Mouse (Mus musculus): ENCODE data around the gene Trmt10a. TPM values are rescaled to one million over a fixed set of nuclear protein-coding genes. Genes with fewer than 3 reads are reported as not detected.

The Trmt10a gene
- polyA plus RNA-seq, 1 experiment from 2014 or later, result 13.1 TPM

- no peak for ATAC-seq (replicated peaks; ENCODE audit: low FRiP score)
- Histone ChIP-seq H3K27me3 (replicated peaks; ENCODE audit: control insufficient read depth, insufficient read depth, low read length) (no peaks in the 10 kb centered on the region), H3K9ac (ENCODE audit: low read depth, low read length) (no peak overlapping the region; the same call in 1 of the 2 replicates), H3K9me3 (ENCODE audit: control insufficient read depth, low read length) (no peaks in the 10 kb centered on the region), H3K4me2 (peak overlapping the region; percentile 80), H3K4me3 (ENCODE audit: low read depth, low read length) (peak overlapping the region; percentile 20; the same call in 1 of the 2 replicates), H3K36me3 (ENCODE audit: control insufficient read depth, insufficient read depth, low read length) (no peaks in the 10 kb centered on the region), H3K27ac (ENCODE audit: low read depth, low read length) (peak overlapping the region; percentile 38; the same call in 1 of the 2 replicates), H3K4me1 (replicated peaks; ENCODE audit: control insufficient read depth, insufficient read depth, low read length) (peaks cover 3% of the 10 kb centered on the region; the same call in 1 of the 2 replicates)
- DNase-seq (ENCODE audit: low spot score), result no peak
- WGBS, result 74% methylated on average over 4 of the region's 4 CpGs
These were observed 1.1 kb upstream of the Trmt10a start for GRCm38 (mm10) chr3:138142052-138142732.

- ATAC-seq (replicated peaks; ENCODE audit: low FRiP score), result no peak
These were observed 424 bp upstream of the Trmt10a start for GRCm38 (mm10) chr3:138142733-138143314.

GRCm38 (mm10) chr3:138144060-138144641, 903 bp downstream of the Trmt10a start:
- H3K27me3 ChIP-seq (replicated peaks; ENCODE audit: control insufficient read depth, insufficient read depth, low read length), result no peaks in the 10 kb centered on the region
- no peak for ATAC-seq (replicated peaks; ENCODE audit: low FRiP score)
- peak overlapping the region; percentile 90 for H3K9ac ChIP-seq (ENCODE audit: low read depth, low read length)
- peak overlapping the region; percentile 100 for H3K27ac ChIP-seq (ENCODE audit: low read depth, low read length)
- no peaks in the 10 kb centered on the region for H3K36me3 ChIP-seq (ENCODE audit: control insufficient read depth, insufficient read depth, low read length)
- peaks cover 3% of the 10 kb centered on the region; the same call in 1 of the 2 replicates for H3K4me1 ChIP-seq (replicated peaks; ENCODE audit: control insufficient read depth, insufficient read depth, low read length)
- peak overlapping the region; percentile 70 for H3K4me3 ChIP-seq (ENCODE audit: low read depth, low read length)
- H3K9me3 ChIP-seq (ENCODE audit: control insufficient read depth, low read length), result no peaks in the 10 kb centered on the region
- peak overlapping the region; percentile 80 for H3K4me2 ChIP-seq
- DNase-seq (ENCODE audit: low spot score), result no peak
- under 1% methylated on average over 18 of the region's 18 CpGs for WGBS

More at GRCm38 (mm10) chr3:138142733-138143314, 424 bp upstream of the Trmt10a start:
- no peak for DNase-seq (ENCODE audit: low spot score)
- H3K4me1 ChIP-seq (replicated peaks; ENCODE audit: control insufficient read depth, insufficient read depth, low read length), result peaks cover 3% of the 10 kb centered on the region; the same call in 1 of the 2 replicates
- H3K4me2 ChIP-seq, result peak overlapping the region; percentile 80
- no peaks in the 10 kb centered on the region for H3K36me3 ChIP-seq (ENCODE audit: control insufficient read depth, insufficient read depth, low read length)
- H3K27me3 ChIP-seq (replicated peaks; ENCODE audit: control insufficient read depth, insufficient read depth, low read length), result no peaks in the 10 kb centered on the region
- H3K27ac ChIP-seq (ENCODE audit: low read depth, low read length), result peak overlapping the region; percentile 100
- 6% methylated on average over 12 of the region's 12 CpGs for WGBS
- H3K4me3 ChIP-seq (ENCODE audit: low read depth, low read length), result peak overlapping the region; percentile 70
- H3K9me3 ChIP-seq (ENCODE audit: control insufficient read depth, low read length), result no peaks in the 10 kb centered on the region
- H3K9ac ChIP-seq (ENCODE audit: low read depth, low read length), result peak overlapping the region; percentile 90

- DNase-seq (ENCODE audit: low spot score) (no peak), ATAC-seq (replicated peaks; ENCODE audit: low FRiP score) (peak; percentile 48)
- WGBS, result 4% methylated on average over 8 of the region's 8 CpGs
- peak within 1 kb of the TSS; percentile 100 for H3K27ac ChIP-seq (ENCODE audit: low read depth, low read length)
- H3K4me2 ChIP-seq, result peak within 1 kb of the TSS; percentile 80
- H3K9me3 ChIP-seq (ENCODE audit: control insufficient read depth, low read length), result no peaks in the 10 kb centered on the region
- H3K9ac ChIP-seq (ENCODE audit: low read depth, low read length), result peak within 1 kb of the TSS; percentile 90
- H3K4me1 ChIP-seq (replicated peaks; ENCODE audit: control insufficient read depth, insufficient read depth, low read length), result peaks cover 3% of the 10 kb centered on the region; the same call in 1 of the 2 replicates
- no peaks in the 10 kb centered on the region for H3K36me3 ChIP-seq (ENCODE audit: control insufficient read depth, insufficient read depth, low read length)
- peak within 1 kb of the TSS; percentile 70 for H3K4me3 ChIP-seq (ENCODE audit: low read depth, low read length)
- H3K27me3 ChIP-seq (replicated peaks; ENCODE audit: control insufficient read depth, insufficient read depth, low read length), result no peaks in the 10 kb centered on the region
These were observed 1.5 kb downstream of the Trmt10a start, which contains the start of gene Mttp for GRCm38 (mm10) chr3:138144642-138145171. TSS of gene Mttp (minus strand) at chr3:138144968.

- 96% methylated on average over 2 of the region's 2 CpGs for WGBS
- Histone ChIP-seq H3K9ac (ENCODE audit: low read depth, low read length) (no peak overlapping the region), H3K4me3 (ENCODE audit: low read depth, low read length) (no peak overlapping the region), H3K4me2 (no peak overlapping the region), H3K4me1 (replicated peaks; ENCODE audit: control insufficient read depth, insufficient read depth, low read length) (no peaks in the 10 kb centered on the region), H3K27me3 (replicated peaks; ENCODE audit: control insufficient read depth, insufficient read depth, low read length) (no peaks in the 10 kb centered on the region), H3K36me3 (ENCODE audit: control insufficient read depth, insufficient read depth, low read length) (peaks cover 9% of the 10 kb centered on the region), H3K27ac (ENCODE audit: low read depth, low read length) (no peak overlapping the region), H3K9me3 (ENCODE audit: control insufficient read depth, low read length) (no peaks in the 10 kb centered on the region)
- ATAC-seq (replicated peaks; ENCODE audit: low FRiP score) (no peak), DNase-seq (ENCODE audit: low spot score) (no peak)
These were observed 5.6 kb downstream of the Trmt10a start for GRCm38 (mm10) chr3:138148811-138149210.

GRCm38 (mm10) chr3:138155062-138155461, 11.8 kb downstream of the Trmt10a start:
- WGBS, result 83% methylated on average over 4 of the region's 4 CpGs

GRCm38 (mm10) chr3:138156651-138157050, 13.4 kb downstream of the Trmt10a start:
- H3K4me2 ChIP-seq, result no peak overlapping the region
- no peaks in the 10 kb centered on the region for H3K4me1 ChIP-seq (replicated peaks; ENCODE audit: control insufficient read depth, insufficient read depth, low read length)
- no peak overlapping the region for H3K4me3 ChIP-seq (ENCODE audit: low read depth, low read length)
- WGBS, result 85% methylated on average over 10 of the region's 10 CpGs
- no peak overlapping the region for H3K9ac ChIP-seq (ENCODE audit: low read depth, low read length)
- no peak overlapping the region for H3K27ac ChIP-seq (ENCODE audit: low read depth, low read length)
- H3K36me3 ChIP-seq (ENCODE audit: control insufficient read depth, insufficient read depth, low read length), result peaks cover 11% of the 10 kb centered on the region
- no peaks in the 10 kb centered on the region for H3K27me3 ChIP-seq (replicated peaks; ENCODE audit: control insufficient read depth, insufficient read depth, low read length)
- H3K9me3 ChIP-seq (ENCODE audit: control insufficient read depth, low read length), result no peaks in the 10 kb centered on the region
- DNase-seq (ENCODE audit: low spot score) (no peak), ATAC-seq (replicated peaks; ENCODE audit: low FRiP score) (no peak)

More at GRCm38 (mm10) chr3:138155062-138155461, 11.8 kb downstream of the Trmt10a start:
- H3K4me3 ChIP-seq (ENCODE audit: low read depth, low read length), result no peak overlapping the region
- H3K4me2 ChIP-seq, result no peak overlapping the region
- no peak for ATAC-seq (replicated peaks; ENCODE audit: low FRiP score)
- H3K27me3 ChIP-seq (replicated peaks; ENCODE audit: control insufficient read depth, insufficient read depth, low read length), result no peaks in the 10 kb centered on the region
- H3K9me3 ChIP-seq (ENCODE audit: control insufficient read depth, low read length), result no peaks in the 10 kb centered on the region
- peaks cover 11% of the 10 kb centered on the region for H3K36me3 ChIP-seq (ENCODE audit: control insufficient read depth, insufficient read depth, low read length)
- no peak overlapping the region for H3K27ac ChIP-seq (ENCODE audit: low read depth, low read length)
- H3K4me1 ChIP-seq (replicated peaks; ENCODE audit: control insufficient read depth, insufficient read depth, low read length), result no peaks in the 10 kb centered on the region
- DNase-seq (ENCODE audit: low spot score), result no peak
- no peak overlapping the region for H3K9ac ChIP-seq (ENCODE audit: low read depth, low read length)

- Histone ChIP-seq H3K9me3 (ENCODE audit: control insufficient read depth, low read length) (no peaks in the 10 kb centered on the region), H3K4me2 (no peak overlapping the region), H3K4me1 (replicated peaks; ENCODE audit: control insufficient read depth, insufficient read depth, low read length) (no peaks in the 10 kb centered on the region), H3K27me3 (replicated peaks; ENCODE audit: control insufficient read depth, insufficient read depth, low read length) (no peaks in the 10 kb centered on the region), H3K27ac (ENCODE audit: low read depth, low read length) (no peak overlapping the region), H3K4me3 (ENCODE audit: low read depth, low read length) (no peak overlapping the region), H3K36me3 (ENCODE audit: control insufficient read depth, insufficient read depth, low read length) (no peaks in the 10 kb centered on the region), H3K9ac (ENCODE audit: low read depth, low read length) (no peak overlapping the region)
- no peak for ATAC-seq (replicated peaks; ENCODE audit: low FRiP score)
- DNase-seq (ENCODE audit: low spot score), result no peak
- WGBS, result 86% methylated on average over 10 of the region's 10 CpGs
These were observed 18.4 kb downstream of the Trmt10a start for GRCm38 (mm10) chr3:138161623-138162022.
